Mouse (Mus musculus): Measurements from ENCODE around the gene Gm10778.
"Not testable (repeated sequence)": the region's sequence is repeated elsewhere in the genome, so short reads cannot be mapped to it uniquely, and the experiment has no call there.

DNA sequence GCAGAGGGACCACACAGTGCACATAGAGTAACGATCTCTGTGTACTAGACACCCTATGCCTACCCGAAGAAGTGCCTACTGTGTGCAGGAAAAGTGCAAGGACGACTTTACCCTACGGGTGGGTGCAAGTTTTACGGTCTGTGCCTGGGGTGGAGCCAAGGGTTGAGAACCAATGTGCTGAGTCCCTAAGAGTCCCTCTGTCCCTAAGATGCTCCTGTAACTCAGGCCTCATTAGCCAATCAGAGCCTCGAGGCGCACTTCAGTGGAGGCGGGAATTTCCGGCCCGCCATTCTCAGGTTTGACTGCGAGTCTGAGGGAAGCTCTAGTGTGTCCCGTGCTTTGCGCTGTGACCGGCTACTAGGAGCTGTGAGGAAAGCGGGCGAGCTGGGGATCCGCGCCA, 38.3 kb downstream of the Gm10778 start:
- not testable (repeated sequence) for TF ChIP-seq CTCF (IDR thresholded peaks at IDR 0.05; ENCODE audit: extremely low read depth, insufficient read length, insufficient replicate concordance, low read depth, low read length); POLR2A (IDR thresholded peaks at IDR 0.05; ENCODE audit: low read depth, low read length)
